Comparison of ENCODE assay signal across 24 mouse cellular contexts in the genomic region with DNA sequence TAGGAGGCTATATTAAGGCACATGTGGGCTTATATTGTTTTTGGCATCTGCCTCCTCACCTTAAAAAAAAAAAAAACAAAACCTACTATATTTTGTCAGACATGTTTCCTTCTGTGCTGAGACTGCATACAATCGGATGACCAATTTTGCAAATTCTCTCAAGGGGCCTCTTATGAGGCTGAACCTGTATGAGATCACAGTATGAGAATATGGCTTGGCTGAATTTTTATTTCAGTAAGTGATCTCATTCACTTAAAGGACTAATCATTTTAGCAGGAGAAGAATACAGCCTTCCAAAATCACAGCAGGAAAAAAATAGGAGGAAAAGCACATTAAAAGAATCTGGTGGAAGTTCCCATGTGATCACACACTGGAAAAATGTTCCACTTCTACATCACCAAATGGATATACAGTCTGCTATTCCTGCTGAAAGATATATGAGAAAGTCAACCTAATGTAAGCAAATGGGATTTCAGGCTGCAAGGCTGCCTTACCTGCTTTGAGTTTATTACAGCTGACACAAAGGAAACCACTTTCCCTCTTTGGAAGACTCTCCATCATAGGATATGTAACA.
DNase-seq lines count a peak whose midpoint lies in the region; ATAC-seq and TF ChIP-seq lines count a peak whose summit lies in the region.
"Had no signal": no experiment of that assay in that cellular context is flagged by ENCODE, and none has a peak within 500 bp of the region (broad histone marks: within the 10 kb centered on the region; RNA-seq: fewer than 3 reads in every experiment).

No protein-coding gene starts in this region.

- no peaks in the 10 kb centered on the region for H3K27me3 ChIP-seq in intestine, embryonic 14.5 days (replicated peaks; ENCODE audit: control insufficient read depth, insufficient read depth, low read length)
- no peaks in the 10 kb centered on the region for H3K27me3 ChIP-seq in intestine, embryonic 15.5 days (replicated peaks)
- H3K27me3 ChIP-seq in stomach, embryonic 14.5 days (ENCODE audit: control insufficient read depth, insufficient read depth, low read length), result no peaks in the 10 kb centered on the region
- no peaks in the 10 kb centered on the region for H3K27me3 ChIP-seq in stomach, postnatal 0 days (ENCODE audit: control insufficient read depth, insufficient read depth, low read length)
- H3K27me3 ChIP-seq in stomach, embryonic 16.5 days (ENCODE audit: control insufficient read depth, insufficient read depth, low read length), result no peaks in the 10 kb centered on the region
- H3K27me3 ChIP-seq: embryonic facial prominence, embryonic 12.5 days; embryonic facial prominence, embryonic 15.5 days; forebrain, embryonic 12.5 days had no signal

- H3K4me1 ChIP-seq in intestine, embryonic 14.5 days (replicated peaks; ENCODE audit: control insufficient read depth, insufficient read depth, low read length), result no peaks in the 10 kb centered on the region; the same call in 1 of the 2 replicates
- no peaks in the 10 kb centered on the region for H3K4me1 ChIP-seq in intestine, embryonic 15.5 days (replicated peaks)
- no peaks in the 10 kb centered on the region for H3K4me1 ChIP-seq in stomach, embryonic 14.5 days (ENCODE audit: control insufficient read depth, insufficient read depth, low read length)
- H3K4me1 ChIP-seq in stomach, postnatal 0 days (replicated peaks; ENCODE audit: control insufficient read depth, insufficient read depth), result no peaks in the 10 kb centered on the region
- no peaks in the 10 kb centered on the region for H3K4me1 ChIP-seq in stomach, embryonic 16.5 days (ENCODE audit: control insufficient read depth, insufficient read depth, low read length)
- H3K4me1 ChIP-seq: embryonic facial prominence, embryonic 12.5 days; embryonic facial prominence, embryonic 15.5 days; forebrain, embryonic 10.5 days; forebrain, embryonic 12.5 days had no signal

- ATAC-seq in intestine, embryonic 14.5 days (replicated peaks; ENCODE audit: low FRiP score, low TSS enrichment, low read depth), result peak; percentile 50; the same call in 1 of the 2 replicates
- ATAC-seq in intestine, embryonic 15.5 days, result no peak
- peak; percentile 28; the same call in 1 of the 2 replicates for ATAC-seq in stomach, embryonic 14.5 days (ENCODE audit: insufficient number of reproducible peaks, insufficient read depth, low FRiP score, low read depth)
- no peak for ATAC-seq in stomach, postnatal 0 days (ENCODE audit: low FRiP score, low TSS enrichment)
- ATAC-seq in stomach, embryonic 16.5 days (ENCODE audit: insufficient read depth, low FRiP score), result peak; percentile 21; the same call in 1 of the 2 replicates
- ATAC-seq: forebrain, embryonic 14.5 days; forebrain, postnatal 0 days had no signal

- TF ChIP-seq EP300 in stomach, postnatal 0 days (optimal IDR thresholded peaks at IDR 0.05), result no peak

- H3K9ac ChIP-seq in intestine, embryonic 14.5 days (ENCODE audit: low read length), result no peak overlapping the region
- no peak overlapping the region for H3K9ac ChIP-seq in intestine, embryonic 15.5 days
- H3K9ac ChIP-seq in stomach, embryonic 14.5 days (replicated peaks; ENCODE audit: low read depth, low read length), result no peak overlapping the region
- no peak overlapping the region for H3K9ac ChIP-seq in stomach, postnatal 0 days (ENCODE audit: low read length)
- no peak overlapping the region for H3K9ac ChIP-seq in stomach, embryonic 16.5 days (ENCODE audit: low read length)
- H3K9ac ChIP-seq: embryonic facial prominence, embryonic 12.5 days; embryonic facial prominence, embryonic 15.5 days; forebrain, embryonic 12.5 days; forebrain, postnatal 0 days had no signal

- 63% methylated on average over 1 of the region's 1 CpGs for WGBS in intestine, embryonic 14.5 days
- WGBS in intestine, embryonic 15.5 days, result 51% methylated on average over 1 of the region's 1 CpGs
- 72% methylated on average over 1 of the region's 1 CpGs for WGBS in stomach, embryonic 14.5 days
- 79% methylated on average over 1 of the region's 1 CpGs for WGBS in stomach, postnatal 0 days
- 54% methylated on average over 1 of the region's 1 CpGs for WGBS in stomach, embryonic 16.5 days

- no peak overlapping the region for H3K4me2 ChIP-seq in intestine, embryonic 14.5 days (ENCODE audit: low read length)
- H3K4me2 ChIP-seq in intestine, embryonic 15.5 days (replicated peaks), result no peak overlapping the region
- H3K4me2 ChIP-seq in stomach, embryonic 14.5 days (replicated peaks; ENCODE audit: low read depth, low read length), result no peak overlapping the region
- H3K4me2 ChIP-seq in stomach, postnatal 0 days (replicated peaks; ENCODE audit: low read depth), result no peak overlapping the region
- no peak overlapping the region for H3K4me2 ChIP-seq in stomach, embryonic 16.5 days (ENCODE audit: low read depth, low read length)
- H3K4me2 ChIP-seq: embryonic facial prominence, embryonic 12.5 days; embryonic facial prominence, embryonic 15.5 days; forebrain, embryonic 12.5 days had no signal

- no peak for TF ChIP-seq CTCF in stomach, postnatal 0 days (IDR thresholded peaks at IDR 0.05; ENCODE audit: low read depth)

- H3K27ac ChIP-seq in intestine, embryonic 14.5 days (ENCODE audit: low read depth), result no peak overlapping the region
- H3K27ac ChIP-seq in intestine, embryonic 15.5 days, result no peak overlapping the region
- no peak overlapping the region for H3K27ac ChIP-seq in stomach, embryonic 14.5 days (ENCODE audit: low read length)
- no peak overlapping the region for H3K27ac ChIP-seq in stomach, postnatal 0 days (replicated peaks)
- no peak overlapping the region for H3K27ac ChIP-seq in stomach, embryonic 16.5 days (ENCODE audit: low read length)
- H3K27ac ChIP-seq: embryonic facial prominence, embryonic 12.5 days; embryonic facial prominence, embryonic 15.5 days; forebrain, embryonic 10.5 days; forebrain, embryonic 12.5 days had no signal

- H3K4me3 ChIP-seq in intestine, embryonic 14.5 days (ENCODE audit: low read depth, low read length), result no peak overlapping the region
- H3K4me3 ChIP-seq in intestine, embryonic 15.5 days (replicated peaks), result no peak overlapping the region
- H3K4me3 ChIP-seq in stomach, embryonic 14.5 days (ENCODE audit: low read depth, low read length), result no peak overlapping the region
- H3K4me3 ChIP-seq in stomach, postnatal 0 days (ENCODE audit: low read depth, low read length), result no peak overlapping the region
- H3K4me3 ChIP-seq in stomach, embryonic 16.5 days (replicated peaks; ENCODE audit: low read length), result no peak overlapping the region
- H3K4me3 ChIP-seq: embryonic facial prominence, embryonic 12.5 days; embryonic facial prominence, embryonic 15.5 days; erythroblast, embryonic 14.5 days; forebrain, embryonic 10.5 days; forebrain, embryonic 12.5 days had no signal

- no peaks in the 10 kb centered on the region for H3K9me3 ChIP-seq in intestine, embryonic 14.5 days (ENCODE audit: control insufficient read depth, low read length)
- H3K9me3 ChIP-seq in intestine, embryonic 15.5 days, result no peaks in the 10 kb centered on the region
- no peaks in the 10 kb centered on the region for H3K9me3 ChIP-seq in stomach, embryonic 14.5 days (ENCODE audit: control insufficient read depth, low read depth, low read length)
- no peaks in the 10 kb centered on the region for H3K9me3 ChIP-seq in stomach, postnatal 0 days (ENCODE audit: control insufficient read depth, low read length)
- H3K9me3 ChIP-seq in stomach, embryonic 16.5 days (replicated peaks; ENCODE audit: control insufficient read depth, low read length), result no peaks in the 10 kb centered on the region
- H3K9me3 ChIP-seq: embryonic facial prominence, embryonic 12.5 days; embryonic facial prominence, embryonic 15.5 days; forebrain, embryonic 10.5 days; forebrain, embryonic 12.5 days had no signal

- no peaks in the 10 kb centered on the region for H3K36me3 ChIP-seq in intestine, embryonic 14.5 days (ENCODE audit: control insufficient read depth, insufficient read depth, low read length)
- H3K36me3 ChIP-seq in intestine, embryonic 15.5 days, result no peaks in the 10 kb centered on the region
- no peaks in the 10 kb centered on the region for H3K36me3 ChIP-seq in stomach, embryonic 14.5 days (ENCODE audit: control insufficient read depth, insufficient read depth, low read length)
- no peaks in the 10 kb centered on the region for H3K36me3 ChIP-seq in stomach, postnatal 0 days (ENCODE audit: control insufficient read depth, insufficient read depth, low read length)
- no peaks in the 10 kb centered on the region for H3K36me3 ChIP-seq in stomach, embryonic 16.5 days (ENCODE audit: control insufficient read depth, insufficient read depth, low read length)
- H3K36me3 ChIP-seq: embryonic facial prominence, embryonic 12.5 days; embryonic facial prominence, embryonic 15.5 days; forebrain, embryonic 10.5 days; forebrain, embryonic 12.5 days had no signal

- DNase-seq in embryo, embryonic 11 days, result peak; percentile 2
- DNase-seq in embryo, embryonic 10 days (ENCODE audit: low spot score), result no peak
- no peak for DNase-seq in intestine, embryonic 14.5 days (ENCODE audit: low spot score)
- no peak for DNase-seq in stomach, postnatal 0 days (ENCODE audit: low spot score)
- DNase-seq in right cerebral cortex, postnatal 36 days (ENCODE audit: low spot score in 2 of 2), result no peak
- DNase-seq: adrenal gland, adult 2 months; adrenal gland, postnatal 10 days; adrenal gland, postnatal 25 days; cerebellum, adult 11 months; cerebellum, adult 18-20 months; cerebellum, adult 8-10 months; cerebellum, adult 9-11 months; cerebellum, postnatal 14 days; cerebellum, postnatal 36 days; forebrain, postnatal 0 days had no signal

Comparison
In these comparisons a context has a peak if more than half of its experiments do, and no peak if none do; other contexts are left out.
1. ATAC-seq: peak in intestine, embryonic 14.5 days (single experiment), stomach, embryonic 14.5 days (single experiment) and stomach, embryonic 16.5 days (single experiment); none in intestine, embryonic 15.5 days (single experiment) and stomach, postnatal 0 days (single experiment).